Mouse (Mus musculus) brain, embryonic 14.5 days (tissue): ENCODE measurements around the gene Sept9. TPM values are rescaled to one million over a fixed set of nuclear protein-coding genes. Genes with fewer than 3 reads are reported as not detected.
"Not testable (repeated sequence)": the region's sequence is repeated elsewhere in the genome, so short reads cannot be mapped to it uniquely, and the experiment has no call there.

ENCODE experiments used
- DNase-seq: peaks from one replicate; pipeline ENCODE4 v3.0.0-alpha.2; 2011; ENCODE audit warnings: low read depth
- CTCF ChIP-seq: fragments of 200-500 bp; IDR thresholded peaks from 2 replicates; pipeline ENCODE4 v1.5.1; 2012; ENCODE audit warnings: inconsistent platforms, mild to moderate bottlenecking, moderate library complexity, borderline replicate concordance; ENCODE audit not compliant: insufficient read depth, insufficient read length; ENCODE audit errors: extremely low read depth
- POLR2A ChIP-seq: fragments of 200-500 bp; IDR thresholded peaks from 2 replicates; pipeline ENCODE4 v1.6.1; 2012; ENCODE audit warnings: mild to moderate bottlenecking, inconsistent platforms, borderline replicate concordance; ENCODE audit not compliant: poor library complexity, insufficient read depth, insufficient read length, severe bottlenecking; ENCODE audit errors: extremely low read depth
- polyA plus RNA-seq: library from polyadenylated mRNA; depleted of rRNA; stranded (reverse); fragments of >200 nt; gene quantifications from 2 replicates; pipeline ENCODE4 v1.2.3, GENCODE M21; 2012

Gene Sept9
- polyA plus RNA-seq, 1 experiment: 64.3 TPM

- DNase-seq: no peak
- no peak for TF ChIP-seq CTCF
- no peak for TF ChIP-seq POLR2A
These were observed 135.7 kb downstream of the Sept9 start for GRCm38 (mm10) chr11:117335146-117335545.

GRCm38 (mm10) chr11:117336081-117336788, 136.8 kb downstream of the Sept9 start:
- TF ChIP-seq POLR2A (no peak), CTCF (no peak)
- DNase-seq: no peak

- TF ChIP-seq POLR2A: no peak
- TF ChIP-seq CTCF: no peak
- no peak for DNase-seq
These were observed 138.3 kb downstream of the Sept9 start for GRCm38 (mm10) chr11:117337749-117338148.

GRCm38 (mm10) chr11:117338503-117338902, 139.0 kb downstream of the Sept9 start:
- DNase-seq: no peak
- TF ChIP-seq CTCF (no peak), POLR2A (no peak)

GRCm38 (mm10) chr11:117339050-117339449, 139.6 kb downstream of the Sept9 start:
- TF ChIP-seq POLR2A: no peak
- no peak for TF ChIP-seq CTCF
- DNase-seq: no peak

- TF ChIP-seq POLR2A (no peak), CTCF (no peak)
- peak; percentile 94 for DNase-seq
These were observed 141.8 kb downstream of the Sept9 start for GRCm38 (mm10) chr11:117341218-117341617.

GRCm38 (mm10) chr11:117342076-117342475, 142.6 kb downstream of the Sept9 start:
- TF ChIP-seq CTCF (no peak), POLR2A (no peak)
- DNase-seq: no peak

- not testable (repeated sequence) for DNase-seq
These were observed 143.0 kb downstream of the Sept9 start for GRCm38 (mm10) chr11:117342490-117342889.

GRCm38 (mm10) chr11:117343800-117344199, 144.3 kb downstream of the Sept9 start:
- DNase-seq: no peak
- TF ChIP-seq CTCF: no peak
- no peak for TF ChIP-seq POLR2A

GRCm38 (mm10) chr11:117344339-117345021, 145.0 kb downstream of the Sept9 start:
- TF ChIP-seq POLR2A (no peak), CTCF (no peak)
- no peak for DNase-seq

- no peak for TF ChIP-seq POLR2A
- TF ChIP-seq CTCF: no peak
- peak; percentile 96 for DNase-seq
These were observed 145.7 kb downstream of the Sept9 start for GRCm38 (mm10) chr11:117345022-117345765.
